Mouse (Mus musculus): ENCODE data around the gene Agbl4.

DNA sequence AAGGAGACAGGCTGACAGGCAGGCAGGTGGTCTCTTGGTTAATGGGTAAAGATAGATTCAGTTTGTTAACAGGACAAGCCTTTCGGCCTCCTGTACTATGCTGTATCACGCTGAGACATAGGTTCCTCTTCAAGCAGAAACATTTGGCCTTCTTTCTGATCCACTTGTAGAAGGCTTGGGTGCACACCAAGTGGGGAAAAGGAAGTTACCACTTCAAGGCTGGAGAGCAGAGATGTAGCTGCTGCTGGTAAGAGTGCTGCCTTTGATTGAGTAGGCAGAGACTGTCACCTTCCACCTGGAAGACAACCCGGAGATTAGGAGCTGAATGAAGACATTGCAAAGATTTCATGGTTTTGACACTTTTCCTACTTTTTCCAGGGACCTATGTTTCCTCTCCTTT is 1018.7 kb downstream of the Agbl4 start:
- no peak for TF ChIP-seq CTCF (IDR thresholded peaks at IDR 0.05; ENCODE audit: borderline replicate concordance, extremely low read depth, insufficient read depth, insufficient read length)
- no peak for TF ChIP-seq POLR2A (IDR thresholded peaks at IDR 0.05; ENCODE audit: borderline replicate concordance, extremely low read depth, insufficient read depth, insufficient read length, poor library complexity, severe bottlenecking)
